Mouse (Mus musculus) kidney, adult 2 months (tissue): Measurements from ENCODE around the gene Sema3a. TPM values are rescaled to one million over a fixed set of nuclear protein-coding genes. Genes with fewer than 3 reads are reported as not detected.

Experiments used
- DNase-seq: peaks from one replicate; pipeline ENCODE4 v3.0.0; 2021
- H3K27ac ChIP-seq: fragments of 200-500 bp; 2 replicates; pipeline ENCODE4 v1.5.1; 2012; ENCODE audit warnings: low read depth, low read length, control low read depth, inconsistent platforms; ENCODE audit not compliant: insufficient read depth
- H3K27me3 ChIP-seq: fragments of 200-500 bp; replicated peaks from 2 replicates; pipeline ENCODE4 v1.6.1; 2012; ENCODE audit warnings: mild to moderate bottlenecking, moderate library complexity, low read length, inconsistent platforms; ENCODE audit not compliant: control insufficient read depth, insufficient read depth
- H3K36me3 ChIP-seq: fragments of 200-500 bp; 2 replicates; pipeline ENCODE4 v1.6.1; 2012; ENCODE audit warnings: mild to moderate bottlenecking, moderate library complexity, low read length, inconsistent platforms; ENCODE audit not compliant: control insufficient read depth, insufficient read depth
- H3K4me1 ChIP-seq: fragments of 200-500 bp; 2 replicates; pipeline ENCODE4 v1.6.1; 2011; ENCODE audit warnings: low read length; ENCODE audit not compliant: control insufficient read depth, insufficient read depth
- H3K4me3 ChIP-seq: fragments of 200-500 bp; 2 replicates; pipeline ENCODE4 v1.5.1; 2011; ENCODE audit warnings: mild to moderate bottlenecking, low read depth, low read length, control low read depth; ENCODE audit not compliant: insufficient read depth
- CTCF ChIP-seq: fragments of 200-500 bp; conservative IDR thresholded peaks from 2 replicates; pipeline ENCODE4 v1.5.1; 2011; ENCODE audit warnings: low read depth, mild to moderate bottlenecking, control low read depth, low read length, moderate library complexity, mixed read lengths; ENCODE audit not compliant: insufficient read depth, insufficient read length
- POLR2A ChIP-seq: fragments of 200-500 bp; IDR thresholded peaks from one replicate; pipeline ENCODE4 v1.6.1; 2011; ENCODE audit warnings: low read depth, low read length, control low read depth
- WGBS: fragments of 180-500 bp; shearing (Covaris S2); methylation state at CpG from one replicate; pipeline ENCODE4 v1.1.7; 2018; 5-methylcytosine and 5-hydroxymethylcytosine counted together
- polyA plus RNA-seq: library from polyadenylated mRNA; depleted of rRNA; stranded (reverse); fragments of >200 nt; gene quantifications from 2 replicates; pipeline ENCODE4 v1.2.3, GENCODE M21; 2012; rRNA removed

Gene Sema3a
- 0.39 and 0.61 TPM in 2 replicates for polyA plus RNA-seq

- Histone ChIP-seq H3K27ac (no peak within 1 kb of the TSS), H3K4me1 (no peaks in the 10 kb centered on the region), H3K36me3 (no peaks in the 10 kb centered on the region), H3K4me3 (no peak within 1 kb of the TSS), H3K27me3 (no peaks in the 10 kb centered on the region)
- no peak for TF ChIP-seq POLR2A
- no peak for TF ChIP-seq CTCF
- 55% methylated on average over 13 of the region's 13 CpGs for WGBS
- DNase-seq = no peak
Measured at GRCm38 (mm10) chr5:13125241-13125692, at the start of gene Sema3a. Sema3a (plus strand) TSS chr5:13125414.

- DNase-seq = no peak
- no peak for TF ChIP-seq POLR2A
- no peak for TF ChIP-seq CTCF
- Histone ChIP-seq H3K27ac (no peak overlapping the region), H3K27me3 (no peaks in the 10 kb centered on the region), H3K4me3 (no peak overlapping the region), H3K36me3 (no peaks in the 10 kb centered on the region), H3K4me1 (no peaks in the 10 kb centered on the region)
- WGBS = 78% methylated on average over 6 of the region's 6 CpGs
Measured at GRCm38 (mm10) chr5:13084777-13085439, 40.3 kb upstream of the Sema3a start.

GRCm38 (mm10) chr5:13090431-13090830 lies 34.8 kb upstream of the Sema3a start:
- no peak for TF ChIP-seq CTCF
- TF ChIP-seq POLR2A = no peak
- H3K4me1 ChIP-seq = no peaks in the 10 kb centered on the region
- 83% methylated on average over 1 of the region's 1 CpGs for WGBS
- H3K36me3 ChIP-seq = no peaks in the 10 kb centered on the region
- no peak for DNase-seq
- H3K27ac ChIP-seq = no peak overlapping the region
- no peak overlapping the region for H3K4me3 ChIP-seq
- H3K27me3 ChIP-seq = no peaks in the 10 kb centered on the region

- DNase-seq = no peak
- no peaks in the 10 kb centered on the region for H3K27me3 ChIP-seq
- no peaks in the 10 kb centered on the region for H3K36me3 ChIP-seq
- TF ChIP-seq CTCF (no peak), POLR2A (no peak)
- H3K4me1 ChIP-seq = no peaks in the 10 kb centered on the region
- H3K4me3 ChIP-seq = no peak overlapping the region
- WGBS = 40% methylated on average over 2 of the region's 2 CpGs
- no peak overlapping the region for H3K27ac ChIP-seq
Measured at GRCm38 (mm10) chr5:13109522-13109921, 15.7 kb upstream of the Sema3a start.

GRCm38 (mm10) chr5:13117236-13117635 lies 8.0 kb upstream of the Sema3a start:
- Histone ChIP-seq H3K27ac (no peak overlapping the region), H3K36me3 (no peaks in the 10 kb centered on the region), H3K4me1 (no peaks in the 10 kb centered on the region), H3K27me3 (no peaks in the 10 kb centered on the region), H3K4me3 (no peak overlapping the region)
- TF ChIP-seq POLR2A (no peak), CTCF (no peak)
- WGBS = 79% methylated on average over 8 of the region's 8 CpGs
- no peak for DNase-seq

- no peak for DNase-seq
- no peaks in the 10 kb centered on the region for H3K4me1 ChIP-seq
- no peak overlapping the region for H3K4me3 ChIP-seq
- H3K27me3 ChIP-seq = no peaks in the 10 kb centered on the region
- 34% methylated on average over 9 of the region's 9 CpGs for WGBS
- no peaks in the 10 kb centered on the region for H3K36me3 ChIP-seq
- TF ChIP-seq POLR2A = no peak
- no peak overlapping the region for H3K27ac ChIP-seq
Measured at GRCm38 (mm10) chr5:13125757-13126156, 543 bp downstream of the Sema3a start.

GRCm38 (mm10) chr5:13126196-13126595 lies 982 bp downstream of the Sema3a start:
- no peak overlapping the region for H3K27ac ChIP-seq
- H3K4me1 ChIP-seq = no peaks in the 10 kb centered on the region
- H3K27me3 ChIP-seq = no peaks in the 10 kb centered on the region
- TF ChIP-seq CTCF = no peak
- no peak for TF ChIP-seq POLR2A
- no peak overlapping the region for H3K4me3 ChIP-seq
- DNase-seq = no peak
- 45% methylated on average over 4 of the region's 4 CpGs for WGBS
- no peaks in the 10 kb centered on the region for H3K36me3 ChIP-seq
